Mouse (Mus musculus) lung, embryonic 14.5 days (tissue): Measurements from ENCODE around the gene Nbl1. TPM values are rescaled to one million over a fixed set of nuclear protein-coding genes. Genes with fewer than 3 reads are reported as not detected.

Experiments used
- ATAC-seq: fragments of 200-750 bp; cut with Nextera tagmentation; 2 replicates; pipeline ENCODE4 v1.8.0; 2017; ENCODE audit warnings: mild to moderate bottlenecking, moderate TSS enrichment, moderate library complexity; ENCODE audit not compliant: insufficient read depth
- DNase-seq: peaks from one replicate; pipeline ENCODE4 v3.0.0-alpha.2; 2015
- H3K27ac ChIP-seq: fragments of 300-500 bp; sonication (generic); 2 replicates; pipeline ENCODE4 v1.5.1; 2014; ENCODE audit warnings: low read depth, mild to moderate bottlenecking, moderate library complexity
- H3K27me3 ChIP-seq: fragments of 300-500 bp; sonication (generic); 2 replicates; pipeline ENCODE4 v1.6.1; 2014; ENCODE audit warnings: low read length, control low read depth; ENCODE audit not compliant: insufficient read depth
- H3K36me3 ChIP-seq: fragments of 300-500 bp; sonication (generic); 2 replicates; pipeline ENCODE4 v1.6.1; 2014; ENCODE audit warnings: control low read depth; ENCODE audit not compliant: insufficient read depth
- H3K4me1 ChIP-seq: fragments of 300-500 bp; sonication (generic); 2 replicates; pipeline ENCODE4 v1.6.1; 2014; ENCODE audit warnings: antibody characterized with exemption, control low read depth; ENCODE audit not compliant: insufficient read depth
- H3K4me2 ChIP-seq: fragments of 300-500 bp; sonication (generic); 2 replicates; pipeline ENCODE4 v1.6.1; 2014; ENCODE audit warnings: mild to moderate bottlenecking
- H3K4me3 ChIP-seq: fragments of 300-500 bp; sonication (generic); 2 replicates; pipeline ENCODE4 v1.5.1; 2014; ENCODE audit warnings: low read depth, low read length
- H3K9ac ChIP-seq: fragments of 300-500 bp; sonication (generic); 2 replicates; pipeline ENCODE4 v1.6.1; 2014
- H3K9me3 ChIP-seq: fragments of 300-500 bp; sonication (generic); 2 replicates; pipeline ENCODE4 v1.6.1; 2016; ENCODE audit warnings: low read depth, low read length, control low read depth
- CTCF ChIP-seq: IDR thresholded peaks from 2 replicates; pipeline ENCODE4 v1.5.1; 2016; ENCODE audit warnings: antibody characterized with exemption, low read depth
- WGBS: fragments of 180-500 bp; shearing (Covaris S2); extraction: QIAGEN DNeasy Blood & Tissue Kit; methylation state at CpG from one replicate; pipeline ENCODE4 v1.1.7; 2014; 5-methylcytosine and 5-hydroxymethylcytosine counted together
- polyA plus RNA-seq: library from polyadenylated mRNA; unstranded; fragments of >200 nt; fragmentation: Nextera tagmentation; extraction: Ambion mirVana; gene quantifications from 2 replicates; pipeline ENCODE4 v1.2.1, GENCODE M21; 2014

Gene Nbl1
- polyA plus RNA-seq, 1 experiment from 2014 or later = 48.0 TPM

- WGBS = 75% methylated on average over 12 of the region's 12 CpGs
- H3K27me3 ChIP-seq = no peaks in the 10 kb centered on the region
- no peak for TF ChIP-seq CTCF
- H3K4me3 ChIP-seq = no peak overlapping the region
- ATAC-seq (no peak), DNase-seq (no peak)
- no peak overlapping the region for H3K9ac ChIP-seq
- no peaks in the 10 kb centered on the region for H3K36me3 ChIP-seq
- peaks cover under 1% of the 10 kb centered on the region; the same call in 1 of the 2 replicates for H3K4me1 ChIP-seq
- no peak overlapping the region for H3K4me2 ChIP-seq
- no peak overlapping the region for H3K27ac ChIP-seq
- no peaks in the 10 kb centered on the region for H3K9me3 ChIP-seq
Measured at GRCm38 (mm10) chr4:139032521-139032920, 60.3 kb downstream of the Nbl1 start.

Other genes starting within 250 kb of the Nbl1 start
- 0.46 and 0.61 TPM in 2 replicates for gene Pla2g5, start 229.5 kb downstream of the Nbl1 start, polyA plus RNA-seq
- gene Gm13030, start 219.0 kb downstream of the Nbl1 start, polyA plus RNA-seq = not detected in 2 replicates
- gene Pla2g2e, start 215.1 kb downstream of the Nbl1 start, polyA plus RNA-seq = not detected in 2 replicates
- 3.0 and 3.2 TPM in 2 replicates for gene Otud3, start 179.0 kb downstream of the Nbl1 start, polyA plus RNA-seq
- gene Rnf186, start 125.9 kb downstream of the Nbl1 start, polyA plus RNA-seq = 0.24 and 0.69 TPM in 2 replicates
- gene Tmco4, start 120.1 kb downstream of the Nbl1 start, polyA plus RNA-seq = 2.6 and 3.7 TPM in 2 replicates
- gene Htr6, start 17.4 kb downstream of the Nbl1 start, polyA plus RNA-seq = not detected in 2 replicates
- gene Minos1, start 38.1 kb upstream of the Nbl1 start, polyA plus RNA-seq = 501 and 531 TPM in 2 replicates
- gene Capzb, start 99.9 kb upstream of the Nbl1 start, polyA plus RNA-seq = 332 and 336 TPM in 2 replicates
- gene Pqlc2, start 217.7 kb upstream of the Nbl1 start, polyA plus RNA-seq = 10.5 and 11.0 TPM in 2 replicates
- gene Akr7a5, start 217.8 kb upstream of the Nbl1 start, polyA plus RNA-seq = 87.5 and 101 TPM in 2 replicates